Mouse (Mus musculus): Measurements from ENCODE around the gene Pik3c2g.

Pik3c2g gene

GRCm38 (mm10) chr6:139586892-139587291, at the start of gene Pik3c2g:
Gene Pik3c2g, plus strand, starts transcription at chr6:139587221.
- H3K27me3 ChIP-seq (ENCODE audit: insufficient read depth, low read length) = no peaks in the 10 kb centered on the region
- no peak for TF ChIP-seq POU5F1 (IDR thresholded peaks at IDR 0.05; ENCODE audit: borderline replicate concordance, low read length)
- TF ChIP-seq CTCF (conservative IDR thresholded peaks at IDR 0.05; ENCODE audit: low read length) = no peak

GRCm38 (mm10) chr6:139538469-139538868, 48.6 kb upstream of the Pik3c2g start:
- Histone ChIP-seq H3K4me3 (replicated peaks; ENCODE audit: low read length) (no peak overlapping the region), H3K36me3 (ENCODE audit: insufficient read depth, low read length) (no peaks in the 10 kb centered on the region), H3K4me1 (replicated peaks; ENCODE audit: low read depth, low read length) (no peaks in the 10 kb centered on the region), H3K27me3 (ENCODE audit: insufficient read depth, low read length) (no peaks in the 10 kb centered on the region), H3K9me3 (ENCODE audit: low read length) (peaks cover 25% of the 10 kb centered on the region)
- TF ChIP-seq NANOG (IDR thresholded peaks at IDR 0.05; ENCODE audit: borderline replicate concordance, low read length) (no peak), POU5F1 (IDR thresholded peaks at IDR 0.05; ENCODE audit: borderline replicate concordance, low read length) (no peak), CTCF (conservative IDR thresholded peaks at IDR 0.05; ENCODE audit: low read length) (peak; percentile 21)

More at GRCm38 (mm10) chr6:139586892-139587291, at the start of gene Pik3c2g:
- peaks cover under 1% of the 10 kb centered on the region; the same call in 1 of the 2 replicates for H3K4me1 ChIP-seq (replicated peaks; ENCODE audit: low read depth, low read length)
- no peaks in the 10 kb centered on the region for H3K9me3 ChIP-seq (ENCODE audit: low read length)
- no peak within 1 kb of the TSS for H3K4me3 ChIP-seq (replicated peaks; ENCODE audit: low read length)
- H3K36me3 ChIP-seq (ENCODE audit: insufficient read depth, low read length) = no peaks in the 10 kb centered on the region

- H3K36me3 ChIP-seq (ENCODE audit: insufficient read depth, low read length) = no peaks in the 10 kb centered on the region
- H3K4me1 ChIP-seq (replicated peaks; ENCODE audit: low read depth, low read length) = no peaks in the 10 kb centered on the region
- TF ChIP-seq CTCF (conservative IDR thresholded peaks at IDR 0.05; ENCODE audit: low read length) = no peak
- TF ChIP-seq NANOG (IDR thresholded peaks at IDR 0.05; ENCODE audit: borderline replicate concordance, low read length) = no peak
- no peak for TF ChIP-seq POU5F1 (IDR thresholded peaks at IDR 0.05; ENCODE audit: borderline replicate concordance, low read length)
- H3K9me3 ChIP-seq (ENCODE audit: low read length) = peaks cover under 1% of the 10 kb centered on the region
- H3K27me3 ChIP-seq (ENCODE audit: insufficient read depth, low read length) = no peaks in the 10 kb centered on the region
- H3K4me3 ChIP-seq (replicated peaks; ENCODE audit: low read length) = no peak overlapping the region
These were observed 31.4 kb upstream of the Pik3c2g start for GRCm38 (mm10) chr6:139555537-139556179.

GRCm38 (mm10) chr6:139569211-139569610, 17.8 kb upstream of the Pik3c2g start:
- Histone ChIP-seq H3K36me3 (ENCODE audit: insufficient read depth, low read length) (no peaks in the 10 kb centered on the region), H3K27me3 (ENCODE audit: insufficient read depth, low read length) (no peaks in the 10 kb centered on the region), H3K4me1 (replicated peaks; ENCODE audit: low read depth, low read length) (no peaks in the 10 kb centered on the region), H3K4me3 (replicated peaks; ENCODE audit: low read length) (no peak overlapping the region), H3K9me3 (ENCODE audit: low read length) (no peaks in the 10 kb centered on the region)
- TF ChIP-seq CTCF (conservative IDR thresholded peaks at IDR 0.05; ENCODE audit: low read length) = no peak

DNA sequence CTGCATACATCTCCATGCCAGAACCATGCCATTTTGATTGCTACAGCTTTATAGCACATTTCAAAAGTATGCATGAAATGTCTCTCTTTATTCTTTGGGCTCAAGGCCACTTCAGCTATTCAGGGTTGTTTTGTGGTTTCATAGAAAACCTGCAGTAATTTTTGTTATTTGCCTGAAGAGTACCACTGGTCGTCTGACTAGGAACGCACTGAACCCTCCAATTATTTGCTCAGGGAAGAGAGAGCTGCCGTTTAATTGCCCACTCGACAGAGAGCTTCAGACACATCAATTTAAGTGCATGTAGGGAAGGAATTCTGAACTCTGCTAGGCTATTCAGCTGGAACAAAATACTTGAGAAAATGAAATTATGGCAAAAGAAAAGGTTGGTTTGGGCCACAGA, 11.2 kb upstream of the Pik3c2g start:
- no peaks in the 10 kb centered on the region for H3K4me1 ChIP-seq (replicated peaks; ENCODE audit: low read depth, low read length)
- no peak for TF ChIP-seq CTCF (conservative IDR thresholded peaks at IDR 0.05; ENCODE audit: low read length)
- TF ChIP-seq POU5F1 (IDR thresholded peaks at IDR 0.05; ENCODE audit: borderline replicate concordance, low read length) = no peak
- TF ChIP-seq NANOG (IDR thresholded peaks at IDR 0.05; ENCODE audit: borderline replicate concordance, low read length) = no peak
- H3K9me3 ChIP-seq (ENCODE audit: low read length) = no peaks in the 10 kb centered on the region
- H3K4me3 ChIP-seq (replicated peaks; ENCODE audit: low read length) = no peak overlapping the region
- H3K36me3 ChIP-seq (ENCODE audit: insufficient read depth, low read length) = no peaks in the 10 kb centered on the region
- H3K27me3 ChIP-seq (ENCODE audit: insufficient read depth, low read length) = no peaks in the 10 kb centered on the region

DNA sequence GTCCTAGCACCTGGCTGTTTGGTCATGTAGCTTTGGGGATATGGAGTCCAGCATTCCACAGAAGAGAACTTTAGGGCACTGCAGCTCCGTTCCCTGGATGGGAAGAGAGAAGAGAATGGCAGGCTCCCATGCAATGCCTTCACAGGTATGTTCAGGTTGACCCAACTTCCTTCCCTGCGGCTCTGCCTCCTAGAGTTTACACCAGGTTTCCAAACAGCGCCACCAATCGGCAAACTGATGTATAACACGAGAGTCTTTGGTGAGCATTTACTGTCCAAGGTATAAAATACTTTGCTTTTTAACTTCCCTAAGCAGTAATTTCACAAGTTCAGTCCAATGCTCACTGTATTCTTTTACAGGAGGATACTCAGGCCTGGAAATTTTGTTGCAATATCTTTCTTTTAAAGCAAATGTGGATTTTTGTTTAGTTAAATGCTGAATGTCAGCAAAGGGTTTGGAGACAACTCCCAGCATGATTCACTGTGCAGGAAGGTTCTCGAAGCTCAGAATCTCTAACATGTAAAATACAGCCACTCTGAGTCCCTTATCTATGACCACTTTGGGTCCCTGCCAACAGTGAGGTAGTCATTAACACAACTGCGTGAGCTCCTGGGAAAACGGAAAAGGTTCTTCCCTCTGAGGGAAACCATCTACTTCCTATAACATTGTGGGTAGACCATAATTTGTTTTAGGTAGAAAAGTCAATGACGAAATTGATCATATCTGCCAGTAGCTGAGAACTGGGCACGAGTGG, 10.6 kb upstream of the Pik3c2g start:
- peak; percentile 73 for TF ChIP-seq CTCF (conservative IDR thresholded peaks at IDR 0.05; ENCODE audit: low read length)
- TF ChIP-seq NANOG (IDR thresholded peaks at IDR 0.05; ENCODE audit: borderline replicate concordance, low read length) = no peak
- H3K9me3 ChIP-seq (ENCODE audit: low read length) = no peaks in the 10 kb centered on the region
- no peaks in the 10 kb centered on the region for H3K4me1 ChIP-seq (replicated peaks; ENCODE audit: low read depth, low read length)
- no peaks in the 10 kb centered on the region for H3K27me3 ChIP-seq (ENCODE audit: insufficient read depth, low read length)
- no peaks in the 10 kb centered on the region for H3K36me3 ChIP-seq (ENCODE audit: insufficient read depth, low read length)
- no peak overlapping the region for H3K4me3 ChIP-seq (replicated peaks; ENCODE audit: low read length)

DNA sequence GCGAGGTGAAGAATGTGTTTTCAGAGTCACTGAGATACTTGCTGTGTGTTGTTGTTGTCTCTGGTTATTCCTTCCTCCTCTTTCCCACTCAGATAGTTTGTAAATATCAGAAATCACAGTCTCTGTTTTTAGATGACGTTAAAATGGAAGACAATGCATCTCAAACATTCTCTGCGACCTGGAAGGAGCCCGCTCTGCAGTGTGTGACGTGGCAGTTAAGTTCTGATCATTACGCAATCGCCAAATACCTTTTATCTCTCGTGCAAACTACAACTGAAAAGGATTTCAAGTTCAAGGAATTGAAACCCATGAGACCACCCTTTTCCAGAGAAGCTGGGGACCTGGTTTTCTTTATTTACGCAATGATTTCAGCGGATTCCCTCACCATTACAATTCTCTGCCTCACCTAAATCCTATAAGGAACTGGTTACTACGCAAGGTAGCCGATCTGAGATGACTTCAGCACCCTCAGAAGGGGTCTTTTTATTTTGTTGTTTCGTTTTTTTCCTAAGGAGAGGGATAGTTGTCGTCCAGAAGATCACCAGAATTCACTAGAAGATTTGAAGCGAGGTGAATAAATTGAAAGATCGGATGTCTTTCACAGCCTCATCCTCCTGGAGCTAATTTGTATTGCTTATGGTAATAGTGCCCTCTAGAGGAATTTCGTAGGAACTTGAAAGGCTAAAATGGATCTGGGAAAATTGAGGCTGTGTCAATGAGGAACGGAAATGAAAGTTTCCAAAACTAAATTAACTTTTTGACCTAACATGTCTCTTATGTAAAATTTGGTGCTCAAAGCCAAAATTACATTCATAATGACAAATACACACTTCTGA, 9.8 kb upstream of the Pik3c2g start:
- Histone ChIP-seq H3K27me3 (ENCODE audit: insufficient read depth, low read length) (no peaks in the 10 kb centered on the region), H3K36me3 (ENCODE audit: insufficient read depth, low read length) (no peaks in the 10 kb centered on the region), H3K9me3 (ENCODE audit: low read length) (no peaks in the 10 kb centered on the region), H3K4me3 (replicated peaks; ENCODE audit: low read length) (no peak overlapping the region), H3K4me1 (replicated peaks; ENCODE audit: low read depth, low read length) (no peaks in the 10 kb centered on the region)
- TF ChIP-seq NANOG (IDR thresholded peaks at IDR 0.05; ENCODE audit: borderline replicate concordance, low read length) (no peak), CTCF (conservative IDR thresholded peaks at IDR 0.05; ENCODE audit: low read length) (peak; percentile 93)

DNA sequence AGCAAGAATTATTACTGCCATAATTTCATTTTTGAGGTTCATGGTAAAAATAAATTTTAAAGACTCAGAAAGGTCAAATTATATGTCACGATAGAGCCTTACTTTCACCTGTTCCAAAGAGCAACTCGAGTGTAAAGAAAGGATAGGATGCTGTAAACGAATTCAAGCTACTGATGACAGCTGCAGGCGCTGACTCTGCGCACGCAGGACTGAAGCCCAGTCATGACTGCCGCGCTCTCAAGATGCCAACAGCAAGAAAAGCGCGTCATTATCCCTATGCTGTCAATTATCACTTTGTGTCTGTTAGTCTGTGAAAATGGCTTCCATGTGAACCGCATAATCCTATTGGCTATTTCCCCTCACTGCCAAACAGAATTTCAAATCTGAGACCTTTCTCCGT, 457 bp downstream of the Pik3c2g start:
- Histone ChIP-seq H3K36me3 (ENCODE audit: insufficient read depth, low read length) (no peaks in the 10 kb centered on the region), H3K27me3 (ENCODE audit: insufficient read depth, low read length) (no peaks in the 10 kb centered on the region), H3K9me3 (ENCODE audit: low read length) (no peaks in the 10 kb centered on the region), H3K4me1 (replicated peaks; ENCODE audit: low read depth, low read length) (peaks cover 5% of the 10 kb centered on the region; the same call in 1 of the 2 replicates), H3K4me3 (replicated peaks; ENCODE audit: low read length) (no peak overlapping the region)
- TF ChIP-seq NANOG (IDR thresholded peaks at IDR 0.05; ENCODE audit: borderline replicate concordance, low read length) = no peak
- TF ChIP-seq CTCF (conservative IDR thresholded peaks at IDR 0.05; ENCODE audit: low read length) = no peak
- TF ChIP-seq POU5F1 (IDR thresholded peaks at IDR 0.05; ENCODE audit: borderline replicate concordance, low read length) = no peak

All from E14TG2a.4 (cell line).